Mouse (Mus musculus) heart, adult 8-10 months (tissue): ENCODE data around the gene Aven. TPM values are rescaled to one million over a fixed set of nuclear protein-coding genes. Genes with fewer than 3 reads are reported as not detected.
A peak's percentile ranks its signal among the peaks of the same experiment; 100 is the strongest.

Experiments used
- DNase-seq: peaks from one replicate; pipeline ENCODE4 v3.0.0; 2022; ENCODE audit warnings: low spot score
- total RNA-seq, 4 experiments: library from RNA; stranded (reverse); gene quantifications; 2 replicates each; pipeline ENCODE4 v1.2.4; 2022

Aven gene
- total RNA-seq, 4 experiments from 2014 or later, result 16.7 to 19.1 (median 18.9) TPM

GRCm38 (mm10) chr2:112557453-112557852 is 64.7 kb downstream of the Aven start:
- no peak for DNase-seq

GRCm38 (mm10) chr2:112561549-112561948 is 68.8 kb downstream of the Aven start:
- DNase-seq, result no peak

- no peak for DNase-seq
Observed at GRCm38 (mm10) chr2:112565060-112565459, 72.3 kb downstream of the Aven start.

GRCm38 (mm10) chr2:112566290-112567085 is 73.7 kb downstream of the Aven start:
- no peak for DNase-seq

- DNase-seq, result no peak
Observed at GRCm38 (mm10) chr2:112567786-112568185, 75.0 kb downstream of the Aven start.

- DNase-seq, result no peak
Observed at GRCm38 (mm10) chr2:112590985-112591384, 98.2 kb downstream of the Aven start.

GRCm38 (mm10) chr2:112591451-112591871 is 98.7 kb downstream of the Aven start:
- peak; percentile 12 for DNase-seq

- DNase-seq, result no peak
Observed at GRCm38 (mm10) chr2:112593322-112593721, 100.6 kb downstream of the Aven start.

- no peak for DNase-seq
Observed at GRCm38 (mm10) chr2:112593781-112594180, 101.0 kb downstream of the Aven start.

GRCm38 (mm10) chr2:112595807-112596206 is 103.0 kb downstream of the Aven start:
- no peak for DNase-seq

- no peak for DNase-seq
Observed at GRCm38 (mm10) chr2:112596415-112596814, 103.7 kb downstream of the Aven start.

- no peak for DNase-seq
Observed at GRCm38 (mm10) chr2:112597064-112597463, 104.3 kb downstream of the Aven start.

- no peak for DNase-seq
Observed at GRCm38 (mm10) chr2:112600222-112600621, 107.5 kb downstream of the Aven start.

- DNase-seq, result no peak
Observed at GRCm38 (mm10) chr2:112602487-112602886, 109.7 kb downstream of the Aven start.

- no peak for DNase-seq
Observed at GRCm38 (mm10) chr2:112606536-112606935, 113.8 kb downstream of the Aven start.

- DNase-seq, result no peak
Observed at GRCm38 (mm10) chr2:112612628-112613027, 119.9 kb downstream of the Aven start.

GRCm38 (mm10) chr2:112614375-112614774 is 121.6 kb downstream of the Aven start:
- no peak for DNase-seq

- DNase-seq, result no peak
Observed at GRCm38 (mm10) chr2:112617206-112617605, 124.4 kb downstream of the Aven start.

- DNase-seq, result no peak
Observed at GRCm38 (mm10) chr2:112625156-112625555, 132.4 kb downstream of the Aven start.

GRCm38 (mm10) chr2:112630669-112631068 is 137.9 kb downstream of the Aven start:
- DNase-seq, result no peak

GRCm38 (mm10) chr2:112632536-112632935 is 139.8 kb downstream of the Aven start:
- no peak for DNase-seq

GRCm38 (mm10) chr2:112637206-112637605 is 144.4 kb downstream of the Aven start:
- DNase-seq, result peak; percentile 59

- DNase-seq, result peak; percentile 19
Observed at GRCm38 (mm10) chr2:112653836-112654235, 161.1 kb downstream of the Aven start.

- no peak for DNase-seq
Observed at GRCm38 (mm10) chr2:112656131-112656530, 163.4 kb downstream of the Aven start.
